Mouse (Mus musculus): Measurements from ENCODE around the gene Pla2g4d. TPM values are rescaled to one million over a fixed set of nuclear protein-coding genes. Genes with fewer than 3 reads are reported as not detected.

The Pla2g4d gene
- polyA plus RNA-seq, 2 experiments: 0.05 to 0.08 TPM

GRCm38 (mm10) chr2:120291471-120292078 lies 2.6 kb upstream of the Pla2g4d start:
- 85% methylated on average over 8 of the region's 9 CpGs for WGBS
- H3K9me3 ChIP-seq (ENCODE audit: control insufficient read depth, low read length): no peaks in the 10 kb centered on the region
- H3K27ac ChIP-seq (replicated peaks; ENCODE audit: low read depth, low read length): no peak overlapping the region

DNA sequence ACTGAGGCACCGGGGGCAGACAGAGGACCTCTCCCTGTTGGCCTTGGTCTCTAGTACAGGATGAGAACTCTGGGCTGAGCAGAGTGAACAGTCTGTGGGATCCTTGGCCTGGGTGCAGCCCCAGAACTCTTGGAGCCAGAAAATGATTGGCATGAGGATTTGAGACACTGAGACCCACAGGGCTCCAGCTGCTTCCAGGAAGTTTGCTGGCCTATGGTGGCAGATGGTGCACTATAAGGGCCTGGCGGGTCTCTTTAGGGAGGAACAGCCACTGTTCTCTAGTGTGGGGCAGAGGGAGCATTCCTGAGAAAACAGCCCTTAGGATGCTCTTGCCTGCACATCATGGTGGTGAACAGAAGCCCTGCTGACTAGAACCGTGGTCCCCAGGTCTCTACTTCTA lies 596 bp downstream of the Pla2g4d start:
- H3K36me3 ChIP-seq (ENCODE audit: control insufficient read depth, insufficient read depth, low read length): no peaks in the 10 kb centered on the region
- ATAC-seq (ENCODE audit: low FRiP score, low read depth) (no peak), DNase-seq (ENCODE audit: low spot score) (no peak)
- H3K4me2 ChIP-seq (replicated peaks; ENCODE audit: low read depth, low read length, severe bottlenecking): no peak overlapping the region
- no peak overlapping the region for H3K27ac ChIP-seq (replicated peaks; ENCODE audit: low read depth, low read length)
- H3K27me3 ChIP-seq (ENCODE audit: control insufficient read depth, insufficient read depth, low read length): no peaks in the 10 kb centered on the region
- H3K4me1 ChIP-seq (ENCODE audit: control insufficient read depth, insufficient read depth, low read length): no peaks in the 10 kb centered on the region
- no peak for TF ChIP-seq POLR2A (IDR thresholded peaks at IDR 0.05; ENCODE audit: borderline replicate concordance, extremely low read depth, insufficient read depth, insufficient read length)
- no peak overlapping the region for H3K4me3 ChIP-seq (replicated peaks; ENCODE audit: low read length)
- 72% methylated on average over 3 of the region's 3 CpGs for WGBS
- H3K9me3 ChIP-seq (ENCODE audit: control insufficient read depth, low read length): no peaks in the 10 kb centered on the region
- no peak overlapping the region for H3K9ac ChIP-seq (ENCODE audit: low read depth, low read length, severe bottlenecking)

More at GRCm38 (mm10) chr2:120291471-120292078, 2.6 kb upstream of the Pla2g4d start:
- Histone ChIP-seq H3K36me3 (ENCODE audit: control insufficient read depth, insufficient read depth, low read length) (no peaks in the 10 kb centered on the region), H3K4me1 (ENCODE audit: control insufficient read depth, insufficient read depth, low read length) (no peaks in the 10 kb centered on the region), H3K9ac (ENCODE audit: low read depth, low read length, severe bottlenecking) (no peak overlapping the region), H3K4me3 (replicated peaks; ENCODE audit: low read length) (no peak overlapping the region), H3K4me2 (replicated peaks; ENCODE audit: low read depth, low read length, severe bottlenecking) (no peak overlapping the region), H3K27me3 (ENCODE audit: control insufficient read depth, insufficient read depth, low read length) (no peaks in the 10 kb centered on the region)
- ATAC-seq (ENCODE audit: low FRiP score, low read depth) (no peak), DNase-seq (ENCODE audit: low spot score) (no peak)
- no peak for TF ChIP-seq POLR2A (IDR thresholded peaks at IDR 0.05; ENCODE audit: borderline replicate concordance, extremely low read depth, insufficient read depth, insufficient read length)

GRCm38 (mm10) chr2:120285639-120286038 lies 3.4 kb downstream of the Pla2g4d start:
- H3K36me3 ChIP-seq (ENCODE audit: control insufficient read depth, insufficient read depth, low read length): no peaks in the 10 kb centered on the region
- no peaks in the 10 kb centered on the region for H3K4me1 ChIP-seq (ENCODE audit: control insufficient read depth, insufficient read depth, low read length)
- H3K4me3 ChIP-seq (replicated peaks; ENCODE audit: low read length): no peak overlapping the region
- H3K27ac ChIP-seq (replicated peaks; ENCODE audit: low read depth, low read length): no peak overlapping the region
- no peak for TF ChIP-seq POLR2A (IDR thresholded peaks at IDR 0.05; ENCODE audit: borderline replicate concordance, extremely low read depth, insufficient read depth, insufficient read length)
- no peak overlapping the region for H3K9ac ChIP-seq (ENCODE audit: low read depth, low read length, severe bottlenecking)
- H3K9me3 ChIP-seq (ENCODE audit: control insufficient read depth, low read length): no peaks in the 10 kb centered on the region
- H3K27me3 ChIP-seq (ENCODE audit: control insufficient read depth, insufficient read depth, low read length): no peaks in the 10 kb centered on the region
- 60% methylated on average over 4 of the region's 4 CpGs for whole genome bisulfite sequencing
- DNase-seq (ENCODE audit: low spot score): no peak
- H3K4me2 ChIP-seq (replicated peaks; ENCODE audit: low read depth, low read length, severe bottlenecking): no peak overlapping the region
- ATAC-seq (ENCODE audit: low FRiP score, low read depth): no peak

DNA sequence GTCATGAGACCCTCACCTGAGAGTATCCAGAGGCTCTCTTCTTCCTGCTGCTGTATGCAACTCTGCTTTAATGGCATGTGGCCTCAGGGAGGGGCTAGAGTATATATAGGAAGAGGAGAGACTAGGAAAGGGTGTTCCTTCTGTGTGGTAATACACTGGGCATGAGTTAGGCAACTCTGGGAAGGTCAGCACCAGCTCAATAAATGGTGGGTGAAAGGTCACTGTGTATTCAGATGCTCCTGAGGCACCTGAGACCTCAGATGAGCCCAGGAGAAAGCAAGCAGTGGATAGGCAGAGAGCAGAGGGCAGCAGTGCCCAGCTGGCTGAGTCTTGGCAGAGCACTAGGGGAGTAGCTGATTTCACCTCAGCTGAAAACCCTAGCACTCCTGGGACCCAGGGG lies 4.3 kb downstream of the Pla2g4d start:
- H3K9me3 ChIP-seq (ENCODE audit: control insufficient read depth, low read length): no peaks in the 10 kb centered on the region
- no peaks in the 10 kb centered on the region for H3K4me1 ChIP-seq (ENCODE audit: control insufficient read depth, insufficient read depth, low read length)
- no peak overlapping the region for H3K4me2 ChIP-seq (replicated peaks; ENCODE audit: low read depth, low read length, severe bottlenecking)
- DNase-seq (ENCODE audit: low spot score): no peak
- ATAC-seq (ENCODE audit: low FRiP score, low read depth): no peak
- H3K27me3 ChIP-seq (ENCODE audit: control insufficient read depth, insufficient read depth, low read length): no peaks in the 10 kb centered on the region
- TF ChIP-seq POLR2A (IDR thresholded peaks at IDR 0.05; ENCODE audit: borderline replicate concordance, extremely low read depth, insufficient read depth, insufficient read length): no peak
- H3K4me3 ChIP-seq (replicated peaks; ENCODE audit: low read length): no peak overlapping the region
- no peak overlapping the region for H3K9ac ChIP-seq (ENCODE audit: low read depth, low read length, severe bottlenecking)
- H3K36me3 ChIP-seq (ENCODE audit: control insufficient read depth, insufficient read depth, low read length): no peaks in the 10 kb centered on the region
- no peak overlapping the region for H3K27ac ChIP-seq (replicated peaks; ENCODE audit: low read depth, low read length)

DNA sequence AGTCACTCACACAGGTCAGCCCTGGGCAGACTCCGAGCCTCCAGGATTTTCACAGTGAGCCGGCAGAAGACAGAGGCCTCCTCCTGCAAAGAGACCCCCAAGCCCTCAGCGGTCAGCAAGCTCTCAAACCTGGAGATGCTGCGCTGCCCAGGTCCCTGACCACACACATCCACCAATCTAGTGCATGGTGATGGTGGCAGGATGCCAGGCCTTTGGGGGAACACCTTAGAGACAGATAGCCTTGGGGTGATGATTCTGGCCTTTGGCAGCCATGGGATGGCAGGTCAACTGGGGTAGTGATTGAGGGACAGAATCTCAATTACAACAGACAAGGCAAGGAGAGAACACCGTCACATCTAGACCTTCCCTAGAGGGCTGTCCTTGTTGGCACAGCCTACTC lies 4.9 kb downstream of the Pla2g4d start:
- Histone ChIP-seq H3K4me2 (replicated peaks; ENCODE audit: low read depth, low read length, severe bottlenecking) (no peak overlapping the region), H3K4me3 (replicated peaks; ENCODE audit: low read length) (no peak overlapping the region), H3K36me3 (ENCODE audit: control insufficient read depth, insufficient read depth, low read length) (no peaks in the 10 kb centered on the region), H3K27me3 (ENCODE audit: control insufficient read depth, insufficient read depth, low read length) (no peaks in the 10 kb centered on the region), H3K9ac (ENCODE audit: low read depth, low read length, severe bottlenecking) (no peak overlapping the region), H3K4me1 (ENCODE audit: control insufficient read depth, insufficient read depth, low read length) (no peaks in the 10 kb centered on the region), H3K27ac (replicated peaks; ENCODE audit: low read depth, low read length) (no peak overlapping the region), H3K9me3 (ENCODE audit: control insufficient read depth, low read length) (no peaks in the 10 kb centered on the region)
- 80% methylated on average over 5 of the region's 5 CpGs for WGBS
- DNase-seq (ENCODE audit: low spot score): no peak
- ATAC-seq (ENCODE audit: low FRiP score, low read depth): no peak
- no peak for TF ChIP-seq POLR2A (IDR thresholded peaks at IDR 0.05; ENCODE audit: borderline replicate concordance, extremely low read depth, insufficient read depth, insufficient read length)

DNA sequence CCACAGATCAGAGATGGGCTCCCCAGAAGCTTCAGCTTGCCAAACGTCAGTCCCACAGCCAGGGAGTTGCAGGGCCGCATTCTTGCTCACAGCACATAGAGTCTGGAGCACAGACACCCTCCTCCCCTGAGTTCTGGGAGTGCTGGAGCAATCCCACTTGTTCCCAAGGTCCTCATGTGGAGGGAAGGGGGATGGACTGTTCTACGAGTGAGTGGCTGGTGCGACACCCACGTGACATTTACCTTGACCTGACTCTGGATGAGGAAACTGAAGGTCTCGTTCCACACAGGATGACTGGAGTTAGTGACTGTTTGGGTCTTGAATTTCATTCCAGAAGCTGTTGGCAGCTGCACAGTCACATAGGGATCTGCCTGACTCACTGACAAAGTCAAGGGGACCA lies 5.4 kb downstream of the Pla2g4d start:
- no peak for ATAC-seq (ENCODE audit: low FRiP score, low read depth)
- H3K36me3 ChIP-seq (ENCODE audit: control insufficient read depth, insufficient read depth, low read length): no peaks in the 10 kb centered on the region
- TF ChIP-seq POLR2A (IDR thresholded peaks at IDR 0.05; ENCODE audit: borderline replicate concordance, extremely low read depth, insufficient read depth, insufficient read length): no peak

More for the DNA sequence above, 5.4 kb downstream of the Pla2g4d start:
- no peak overlapping the region for H3K4me3 ChIP-seq (replicated peaks; ENCODE audit: low read length)
- WGBS: 34% methylated on average over 6 of the region's 6 CpGs
- no peak overlapping the region for H3K27ac ChIP-seq (replicated peaks; ENCODE audit: low read depth, low read length)
- no peak overlapping the region for H3K9ac ChIP-seq (ENCODE audit: low read depth, low read length, severe bottlenecking)
- H3K4me2 ChIP-seq (replicated peaks; ENCODE audit: low read depth, low read length, severe bottlenecking): no peak overlapping the region
- H3K27me3 ChIP-seq (ENCODE audit: control insufficient read depth, insufficient read depth, low read length): no peaks in the 10 kb centered on the region
- no peaks in the 10 kb centered on the region for H3K9me3 ChIP-seq (ENCODE audit: control insufficient read depth, low read length)
- H3K4me1 ChIP-seq (ENCODE audit: control insufficient read depth, insufficient read depth, low read length): no peaks in the 10 kb centered on the region
- no peak for DNase-seq (ENCODE audit: low spot score)

Data from limb, embryonic 14.5 days (tissue).